Mouse (Mus musculus) forebrain, embryonic 10.5 days (tissue): ENCODE measurements around the gene Fstl4. TPM values are rescaled to one million over a fixed set of nuclear protein-coding genes. Genes with fewer than 3 reads are reported as not detected.

ENCODE experiments used
- DNase-seq: peaks from one replicate; pipeline ENCODE4 v3.0.0-alpha.2; 2017; ENCODE audit warnings: low spot score; ENCODE audit errors: extremely low spot score
- H3K27ac ChIP-seq: fragments of 300-500 bp; sonication (generic); 2 replicates; pipeline ENCODE4 v1.5.1; 2016; ENCODE audit warnings: mild to moderate bottlenecking
- H3K27me3 ChIP-seq: fragments of 300-500 bp; sonication (generic); 2 replicates; pipeline ENCODE4 v1.6.1; 2016; ENCODE audit warnings: mild to moderate bottlenecking; ENCODE audit not compliant: poor library complexity, severe bottlenecking
- H3K36me3 ChIP-seq: fragments of 300-500 bp; sonication (generic); replicated peaks from 2 replicates; pipeline ENCODE4 v1.6.1; 2016; ENCODE audit warnings: mild to moderate bottlenecking, moderate library complexity
- H3K4me1 ChIP-seq: fragments of 300-500 bp; sonication (generic); 2 replicates; pipeline ENCODE4 v1.6.1; 2016
- H3K4me3 ChIP-seq: fragments of 300-500 bp; sonication (generic); 2 replicates; pipeline ENCODE4 v1.5.1; 2016; ENCODE audit warnings: mild to moderate bottlenecking, moderate library complexity
- H3K9me3 ChIP-seq: fragments of 300-500 bp; sonication (generic); 2 replicates; pipeline ENCODE4 v1.6.1; 2016; ENCODE audit warnings: mild to moderate bottlenecking, moderate library complexity
- WGBS: fragments of 180-500 bp; shearing (Covaris S2); methylation state at CpG from one replicate; pipeline ENCODE4 v1.1.7; 2016; 5-methylcytosine and 5-hydroxymethylcytosine counted together
- polyA plus RNA-seq: library from polyadenylated mRNA; unstranded; fragments of >200 nt; fragmentation: Nextera tagmentation; extraction: Ambion mirVana; gene quantifications from 2 replicates; pipeline ENCODE4 v1.2.1, GENCODE M21; 2016

The Fstl4 gene
- polyA plus RNA-seq, 1 experiment from 2014 or later = 0.43 TPM

- Histone ChIP-seq H3K27ac (no peak overlapping the region), H3K4me1 (peaks cover 26% of the 10 kb centered on the region), H3K9me3 (no peaks in the 10 kb centered on the region), H3K36me3 (no peaks in the 10 kb centered on the region), H3K27me3 (peaks cover 77% of the 10 kb centered on the region), H3K4me3 (no peak overlapping the region)
- DNase-seq = no peak
- 87% methylated on average over 7 of the region's 7 CpGs for WGBS
Measured at GRCm38 (mm10) chr11:52747206-52747605, 17.2 kb upstream of the Fstl4 start.

- DNase-seq = peak; percentile 32
- no peaks in the 10 kb centered on the region for H3K36me3 ChIP-seq
- H3K4me1 ChIP-seq = peaks cover 31% of the 10 kb centered on the region
- peaks cover 77% of the 10 kb centered on the region for H3K27me3 ChIP-seq
- H3K9me3 ChIP-seq = no peaks in the 10 kb centered on the region
- H3K4me3 ChIP-seq = no peak overlapping the region
- WGBS = 12% methylated on average over 6 of the region's 6 CpGs
- peak overlapping the region; percentile 54; the same call in 1 of the 2 replicates for H3K27ac ChIP-seq
Measured at GRCm38 (mm10) chr11:52747766-52748456, 16.5 kb upstream of the Fstl4 start.

GRCm38 (mm10) chr11:52749988-52750387, 14.4 kb upstream of the Fstl4 start:
- 88% methylated on average over 6 of the region's 6 CpGs for WGBS
- Histone ChIP-seq H3K36me3 (no peaks in the 10 kb centered on the region), H3K9me3 (no peaks in the 10 kb centered on the region), H3K27me3 (peaks cover 66% of the 10 kb centered on the region), H3K4me1 (peaks cover 38% of the 10 kb centered on the region), H3K27ac (no peak overlapping the region), H3K4me3 (no peak overlapping the region)
- DNase-seq = no peak

GRCm38 (mm10) chr11:52752524-52752923, 11.9 kb upstream of the Fstl4 start:
- Histone ChIP-seq H3K4me3 (no peak overlapping the region), H3K27ac (no peak overlapping the region), H3K4me1 (peaks cover 34% of the 10 kb centered on the region), H3K9me3 (no peaks in the 10 kb centered on the region), H3K36me3 (no peaks in the 10 kb centered on the region), H3K27me3 (peaks cover 40% of the 10 kb centered on the region)
- 89% methylated on average over 12 of the region's 12 CpGs for WGBS
- no peak for DNase-seq

- WGBS = 32% methylated on average over 4 of the region's 4 CpGs
- H3K27me3 ChIP-seq = peaks cover 35% of the 10 kb centered on the region
- no peak overlapping the region for H3K4me3 ChIP-seq
Measured at GRCm38 (mm10) chr11:52753261-52753660, 11.2 kb upstream of the Fstl4 start.

GRCm38 (mm10) chr11:52761800-52762199, 2.6 kb upstream of the Fstl4 start:
- peaks cover 54% of the 10 kb centered on the region for H3K27me3 ChIP-seq
- H3K36me3 ChIP-seq = no peaks in the 10 kb centered on the region
- peaks cover 22% of the 10 kb centered on the region for H3K4me1 ChIP-seq

More at GRCm38 (mm10) chr11:52753261-52753660, 11.2 kb upstream of the Fstl4 start:
- Histone ChIP-seq H3K27ac (no peak overlapping the region), H3K9me3 (no peaks in the 10 kb centered on the region), H3K4me1 (peaks cover 26% of the 10 kb centered on the region), H3K36me3 (no peaks in the 10 kb centered on the region)
- DNase-seq = no peak

GRCm38 (mm10) chr11:52764894-52765677, 652 bp downstream of the Fstl4 start:
- Histone ChIP-seq H3K4me1 (peaks cover 22% of the 10 kb centered on the region), H3K4me3 (peak overlapping the region; percentile 70), H3K27ac (peak overlapping the region; percentile 71), H3K9me3 (no peaks in the 10 kb centered on the region), H3K27me3 (peaks cover 79% of the 10 kb centered on the region), H3K36me3 (no peaks in the 10 kb centered on the region)
- peak; percentile 37 for DNase-seq
- WGBS = under 1% methylated on average over 53 of the region's 53 CpGs

More at GRCm38 (mm10) chr11:52761800-52762199, 2.6 kb upstream of the Fstl4 start:
- no peaks in the 10 kb centered on the region for H3K9me3 ChIP-seq
- 71% methylated on average over 1 of the region's 1 CpGs for WGBS
- H3K27ac ChIP-seq = no peak overlapping the region
- no peak overlapping the region for H3K4me3 ChIP-seq
- DNase-seq = no peak

GRCm38 (mm10) chr11:52765678-52766254, 1.3 kb downstream of the Fstl4 start:
- Histone ChIP-seq H3K9me3 (no peaks in the 10 kb centered on the region), H3K4me3 (peak overlapping the region; percentile 70), H3K4me1 (peaks cover 22% of the 10 kb centered on the region), H3K36me3 (no peaks in the 10 kb centered on the region), H3K27ac (no peak overlapping the region), H3K27me3 (peaks cover 79% of the 10 kb centered on the region)
- DNase-seq = peak; percentile 54
- 3% methylated on average over 21 of the region's 21 CpGs for WGBS

GRCm38 (mm10) chr11:52767921-52768320, 3.5 kb downstream of the Fstl4 start:
- Histone ChIP-seq H3K36me3 (no peaks in the 10 kb centered on the region), H3K4me3 (no peak overlapping the region), H3K27ac (no peak overlapping the region), H3K27me3 (peaks cover 77% of the 10 kb centered on the region), H3K9me3 (no peaks in the 10 kb centered on the region), H3K4me1 (peaks cover 22% of the 10 kb centered on the region)
- DNase-seq = no peak
- 74% methylated on average over 3 of the region's 3 CpGs for WGBS

GRCm38 (mm10) chr11:52773073-52773472, 8.6 kb downstream of the Fstl4 start:
- Histone ChIP-seq H3K9me3 (no peaks in the 10 kb centered on the region), H3K27ac (no peak overlapping the region), H3K36me3 (no peaks in the 10 kb centered on the region), H3K4me3 (no peak overlapping the region), H3K27me3 (peaks cover 62% of the 10 kb centered on the region), H3K4me1 (peaks cover 32% of the 10 kb centered on the region)
- DNase-seq = no peak
- WGBS = 88% methylated on average over 3 of the region's 3 CpGs

- WGBS = 26% methylated on average over 3 of the region's 3 CpGs
- H3K27ac ChIP-seq = no peak overlapping the region
- H3K27me3 ChIP-seq = peaks cover 54% of the 10 kb centered on the region
- H3K4me3 ChIP-seq = no peak overlapping the region
- H3K4me1 ChIP-seq = peaks cover 39% of the 10 kb centered on the region
- no peaks in the 10 kb centered on the region for H3K36me3 ChIP-seq
- H3K9me3 ChIP-seq = no peaks in the 10 kb centered on the region
- DNase-seq = peak; percentile 28
Measured at GRCm38 (mm10) chr11:52775291-52775690, 10.9 kb downstream of the Fstl4 start.

- peaks cover 19% of the 10 kb centered on the region for H3K4me1 ChIP-seq
- no peak for DNase-seq
- no peaks in the 10 kb centered on the region for H3K36me3 ChIP-seq
- no peak overlapping the region for H3K4me3 ChIP-seq
- H3K27me3 ChIP-seq = peaks cover 5% of the 10 kb centered on the region; the same call in 1 of the 2 replicates
- WGBS = 93% methylated on average over 5 of the region's 5 CpGs
- H3K27ac ChIP-seq = no peak overlapping the region
- no peaks in the 10 kb centered on the region for H3K9me3 ChIP-seq
Measured at GRCm38 (mm10) chr11:52782426-52782825, 18.0 kb downstream of the Fstl4 start.

- WGBS = 80% methylated on average over 5 of the region's 5 CpGs
- Histone ChIP-seq H3K27ac (no peak overlapping the region), H3K4me3 (no peak overlapping the region), H3K27me3 (no peaks in the 10 kb centered on the region), H3K4me1 (no peaks in the 10 kb centered on the region), H3K9me3 (no peaks in the 10 kb centered on the region), H3K36me3 (no peaks in the 10 kb centered on the region)
- no peak for DNase-seq
Measured at GRCm38 (mm10) chr11:52794331-52794730, 29.9 kb downstream of the Fstl4 start.
